Mouse (Mus musculus) forebrain, embryonic 10.5 days (tissue): Measurements from ENCODE around the gene Spata48. TPM values are rescaled to one million over a fixed set of nuclear protein-coding genes. Genes with fewer than 3 reads are reported as not detected.

Experiments
- DNase-seq: peaks from one replicate; pipeline ENCODE4 v3.0.0-alpha.2; 2017; ENCODE audit warnings: low spot score; ENCODE audit errors: extremely low spot score
- H3K27ac ChIP-seq: fragments of 300-500 bp; sonication (generic); 2 replicates; pipeline ENCODE4 v1.5.1; 2016; ENCODE audit warnings: mild to moderate bottlenecking
- H3K27me3 ChIP-seq: fragments of 300-500 bp; sonication (generic); 2 replicates; pipeline ENCODE4 v1.6.1; 2016; ENCODE audit warnings: mild to moderate bottlenecking; ENCODE audit not compliant: poor library complexity, severe bottlenecking
- H3K36me3 ChIP-seq: fragments of 300-500 bp; sonication (generic); replicated peaks from 2 replicates; pipeline ENCODE4 v1.6.1; 2016; ENCODE audit warnings: mild to moderate bottlenecking, moderate library complexity
- H3K4me1 ChIP-seq: fragments of 300-500 bp; sonication (generic); 2 replicates; pipeline ENCODE4 v1.6.1; 2016
- H3K4me3 ChIP-seq: fragments of 300-500 bp; sonication (generic); 2 replicates; pipeline ENCODE4 v1.5.1; 2016; ENCODE audit warnings: mild to moderate bottlenecking, moderate library complexity
- H3K9me3 ChIP-seq: fragments of 300-500 bp; sonication (generic); 2 replicates; pipeline ENCODE4 v1.6.1; 2016; ENCODE audit warnings: mild to moderate bottlenecking, moderate library complexity
- WGBS: fragments of 180-500 bp; shearing (Covaris S2); methylation state at CpG from one replicate; pipeline ENCODE4 v1.1.7; 2016; 5-methylcytosine and 5-hydroxymethylcytosine counted together
- polyA plus RNA-seq: library from polyadenylated mRNA; unstranded; fragments of >200 nt; fragmentation: Nextera tagmentation; extraction: Ambion mirVana; gene quantifications from 2 replicates; pipeline ENCODE4 v1.2.1, GENCODE M21; 2016

Gene Spata48
- polyA plus RNA-seq, 1 experiment from 2014 or later, result 1.6 TPM

GRCm38 (mm10) chr11:11555563-11555962 lies 93.7 kb downstream of the Spata48 start:
- no peak for DNase-seq

GRCm38 (mm10) chr11:11556186-11556585 lies 94.3 kb downstream of the Spata48 start:
- Histone ChIP-seq H3K27me3 (no peaks in the 10 kb centered on the region), H3K36me3 (no peaks in the 10 kb centered on the region), H3K4me3 (no peak overlapping the region), H3K27ac (no peak overlapping the region), H3K9me3 (no peaks in the 10 kb centered on the region), H3K4me1 (no peaks in the 10 kb centered on the region)
- DNase-seq, result no peak
- 78% methylated on average over 1 of the region's 1 CpGs for WGBS

More at GRCm38 (mm10) chr11:11555563-11555962, 93.7 kb downstream of the Spata48 start:
- Histone ChIP-seq H3K4me3 (no peak overlapping the region), H3K36me3 (no peaks in the 10 kb centered on the region), H3K4me1 (no peaks in the 10 kb centered on the region), H3K9me3 (no peaks in the 10 kb centered on the region), H3K27ac (no peak overlapping the region), H3K27me3 (no peaks in the 10 kb centered on the region)
- WGBS, result 81% methylated on average over 8 of the region's 8 CpGs

- H3K4me3 ChIP-seq, result no peak overlapping the region
- H3K9me3 ChIP-seq, result no peaks in the 10 kb centered on the region
- no peak overlapping the region for H3K27ac ChIP-seq
- 49% methylated on average over 11 of the region's 11 CpGs for WGBS
- no peaks in the 10 kb centered on the region for H3K27me3 ChIP-seq
- no peaks in the 10 kb centered on the region for H3K4me1 ChIP-seq
- no peaks in the 10 kb centered on the region for H3K36me3 ChIP-seq
- peak; percentile 34 for DNase-seq
Measured at GRCm38 (mm10) chr11:11557173-11557967, 95.5 kb downstream of the Spata48 start.

GRCm38 (mm10) chr11:11558662-11559061 lies 96.8 kb downstream of the Spata48 start:
- no peak overlapping the region for H3K4me3 ChIP-seq
- no peaks in the 10 kb centered on the region for H3K9me3 ChIP-seq
- no peak for DNase-seq
- H3K4me1 ChIP-seq, result no peaks in the 10 kb centered on the region
- no peak overlapping the region for H3K27ac ChIP-seq
- no peaks in the 10 kb centered on the region for H3K27me3 ChIP-seq
- no peaks in the 10 kb centered on the region for H3K36me3 ChIP-seq
- WGBS, result 82% methylated on average over 3 of the region's 3 CpGs

DNA sequence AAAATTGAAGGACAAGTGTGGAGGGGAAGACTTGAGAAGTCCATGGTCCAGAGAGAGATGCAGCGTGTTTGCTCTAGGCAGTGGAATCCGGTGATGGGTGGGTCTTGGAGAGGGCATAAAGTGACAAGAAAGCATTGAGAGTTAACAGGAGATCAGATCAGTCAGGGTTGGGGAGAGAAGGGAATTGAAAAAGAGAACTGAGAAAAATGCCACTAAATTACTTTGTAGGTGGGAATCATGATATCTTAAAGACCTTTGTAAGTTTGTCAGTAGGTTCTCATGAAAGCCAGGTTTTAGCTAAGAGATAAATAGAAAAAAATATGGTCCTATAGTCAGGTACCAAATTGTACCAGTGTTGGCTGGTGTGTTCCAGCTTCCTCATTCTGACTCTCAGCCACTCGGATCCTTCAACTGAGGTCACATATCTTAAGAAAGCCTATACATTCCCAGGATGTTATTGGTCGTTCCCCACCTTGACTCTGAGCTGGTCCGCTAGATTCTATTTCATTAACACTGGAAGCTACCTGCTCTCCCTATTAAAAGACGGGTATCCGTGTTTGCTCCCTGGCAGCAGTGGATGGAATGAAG lies 97.3 kb downstream of the Spata48 start:
- no peaks in the 10 kb centered on the region for H3K27me3 ChIP-seq
- H3K36me3 ChIP-seq, result no peaks in the 10 kb centered on the region
- no peak overlapping the region for H3K27ac ChIP-seq
- no peak for DNase-seq
- no peaks in the 10 kb centered on the region for H3K4me1 ChIP-seq
- 91% methylated on average over 7 of the region's 7 CpGs for WGBS
- no peak overlapping the region for H3K4me3 ChIP-seq
- no peaks in the 10 kb centered on the region for H3K9me3 ChIP-seq

- Histone ChIP-seq H3K9me3 (no peaks in the 10 kb centered on the region), H3K4me3 (no peak overlapping the region), H3K27me3 (no peaks in the 10 kb centered on the region), H3K4me1 (no peaks in the 10 kb centered on the region), H3K27ac (no peak overlapping the region), H3K36me3 (no peaks in the 10 kb centered on the region)
- DNase-seq, result no peak
- 91% methylated on average over 6 of the region's 6 CpGs for WGBS
Measured at GRCm38 (mm10) chr11:11561118-11561517, 99.2 kb downstream of the Spata48 start.

- 92% methylated on average over 7 of the region's 7 CpGs for WGBS
- no peak for DNase-seq
- Histone ChIP-seq H3K9me3 (no peaks in the 10 kb centered on the region), H3K4me1 (no peaks in the 10 kb centered on the region), H3K36me3 (no peaks in the 10 kb centered on the region), H3K27ac (no peak overlapping the region), H3K4me3 (no peak overlapping the region), H3K27me3 (no peaks in the 10 kb centered on the region)
Measured at GRCm38 (mm10) chr11:11564266-11565044, 102.6 kb downstream of the Spata48 start.

Other genes starting within 250 kb of the Spata48 start
- gene Zpbp, start 314 bp downstream of the Spata48 start, polyA plus RNA-seq, result 0.49 and 0.68 TPM in 2 replicates
- not detected in 2 replicates for gene 4930512M02Rik, start 165.7 kb downstream of the Spata48 start, polyA plus RNA-seq
- 3.0 and 4.2 TPM in 2 replicates for gene Ikzf1, start 222.9 kb downstream of the Spata48 start, polyA plus RNA-seq